Mouse (Mus musculus) midbrain, embryonic 16.5 days (tissue): ENCODE measurements around the gene Eed. TPM values are rescaled to one million over a fixed set of nuclear protein-coding genes. Genes with fewer than 3 reads are reported as not detected.
A peak's percentile ranks its signal among the peaks of the same experiment; 100 is the strongest.
"Not testable (repeated sequence)": the region's sequence is repeated elsewhere in the genome, so short reads cannot be mapped to it uniquely, and the experiment has no call there.

Source experiments
- ATAC-seq: fragments of 200-750 bp; cut with Nextera tagmentation; 2 replicates; pipeline ENCODE4 v1.8.0; 2017; ENCODE audit warnings: moderate TSS enrichment
- H3K27ac ChIP-seq: fragments of 300-500 bp; sonication (generic); 2 replicates; pipeline ENCODE4 v1.5.1; 2014; ENCODE audit warnings: mild to moderate bottlenecking, low read length, mixed read lengths
- H3K27me3 ChIP-seq: fragments of 300-500 bp; sonication (generic); 2 replicates; pipeline ENCODE4 v1.6.1; 2014; ENCODE audit warnings: low read depth, low read length, mixed read lengths; ENCODE audit not compliant: control insufficient read depth, insufficient read depth
- H3K36me3 ChIP-seq: fragments of 300-500 bp; sonication (generic); 2 replicates; pipeline ENCODE4 v1.6.1; 2014; ENCODE audit warnings: mild to moderate bottlenecking, low read length, moderate library complexity, mixed read lengths; ENCODE audit not compliant: control insufficient read depth, insufficient read depth
- H3K4me1 ChIP-seq: fragments of 300-500 bp; sonication (generic); 2 replicates; pipeline ENCODE4 v1.6.1; 2014; ENCODE audit warnings: mild to moderate bottlenecking, low read length, mixed read lengths; ENCODE audit not compliant: control insufficient read depth, insufficient read depth
- H3K4me2 ChIP-seq: fragments of 300-500 bp; sonication (generic); 2 replicates; pipeline ENCODE4 v1.6.1; 2014; ENCODE audit warnings: mild to moderate bottlenecking, low read length, mixed read lengths
- H3K4me3 ChIP-seq: fragments of 300-500 bp; sonication (generic); 2 replicates; pipeline ENCODE4 v1.5.1; 2014; ENCODE audit warnings: low read depth, mild to moderate bottlenecking, low read length, moderate library complexity, mixed read lengths
- H3K9ac ChIP-seq: fragments of 300-500 bp; sonication (generic); 2 replicates; pipeline ENCODE4 v1.6.1; 2014; ENCODE audit warnings: low read depth, low read length, mixed read lengths
- H3K9me3 ChIP-seq: fragments of 300-500 bp; sonication (generic); replicated peaks from 2 replicates; pipeline ENCODE4 v1.6.1; 2014; ENCODE audit warnings: mild to moderate bottlenecking, low read length, mixed read lengths; ENCODE audit not compliant: control insufficient read depth, poor library complexity, severe bottlenecking
- WGBS: fragments of 180-500 bp; shearing (Covaris S2); extraction: QIAGEN DNeasy Blood & Tissue Kit; methylation state at CpG from one replicate; pipeline ENCODE4 v1.1.7; 2014; 5-methylcytosine and 5-hydroxymethylcytosine counted together
- polyA plus RNA-seq: library from polyadenylated mRNA; unstranded; fragments of >200 nt; fragmentation: Nextera tagmentation; extraction: Ambion mirVana; gene quantifications from 2 replicates; pipeline ENCODE4 v1.2.1, GENCODE M21; 2015

Eed gene
- polyA plus RNA-seq, 1 experiment from 2014 or later = 25.7 TPM

GRCm38 (mm10) chr7:89997526-89997925 is 16.7 kb upstream of the Eed start:
- H3K9ac ChIP-seq, H3K27me3 ChIP-seq, H3K4me1 ChIP-seq, H3K27ac ChIP-seq, H3K9me3 ChIP-seq, H3K36me3 ChIP-seq, H3K4me3 ChIP-seq, H3K4me2 ChIP-seq: not testable (repeated sequence)
- WGBS = 22% methylated on average over 5 of the region's 5 CpGs
- peak; percentile 21; the same call in 1 of the 2 replicates for ATAC-seq

GRCm38 (mm10) chr7:89993091-89993490 is 12.3 kb upstream of the Eed start:
- H3K4me2 ChIP-seq = no peak overlapping the region
- H3K9me3 ChIP-seq = no peaks in the 10 kb centered on the region
- 96% methylated on average over 1 of the region's 1 CpGs for WGBS
- no peak overlapping the region for H3K27ac ChIP-seq
- no peaks in the 10 kb centered on the region; the same call in 1 of the 2 replicates for H3K4me1 ChIP-seq
- no peak for ATAC-seq
- H3K9ac ChIP-seq = no peak overlapping the region
- no peaks in the 10 kb centered on the region for H3K36me3 ChIP-seq
- H3K4me3 ChIP-seq = no peak overlapping the region
- no peaks in the 10 kb centered on the region for H3K27me3 ChIP-seq

- Histone ChIP-seq H3K9ac (no peak overlapping the region), H3K9me3 (no peaks in the 10 kb centered on the region), H3K27me3 (no peaks in the 10 kb centered on the region), H3K4me1 (peaks cover 10% of the 10 kb centered on the region; the same call in 1 of the 2 replicates), H3K36me3 (no peaks in the 10 kb centered on the region), H3K27ac (no peak overlapping the region), H3K4me2 (no peak overlapping the region), H3K4me3 (no peak overlapping the region)
- no peak for ATAC-seq
Measured at GRCm38 (mm10) chr7:89984421-89984820, 3.6 kb upstream of the Eed start.

- WGBS = 92% methylated on average over 2 of the region's 2 CpGs
- ATAC-seq = no peak
- no peak overlapping the region for H3K4me3 ChIP-seq
Measured at GRCm38 (mm10) chr7:89983441-89983840, 2.7 kb upstream of the Eed start.

GRCm38 (mm10) chr7:89981557-89981956 is 774 bp upstream of the Eed start:
- H3K27ac ChIP-seq = peak overlapping the region; percentile 99
- peak overlapping the region; percentile 89 for H3K9ac ChIP-seq
- 17% methylated on average over 10 of the region's 10 CpGs for WGBS
- H3K4me3 ChIP-seq = peak overlapping the region; percentile 92
- peak; percentile 63 for ATAC-seq
- H3K27me3 ChIP-seq = no peaks in the 10 kb centered on the region
- H3K36me3 ChIP-seq = no peaks in the 10 kb centered on the region
- no peaks in the 10 kb centered on the region for H3K9me3 ChIP-seq
- H3K4me1 ChIP-seq = peaks cover 21% of the 10 kb centered on the region
- H3K4me2 ChIP-seq = peak overlapping the region; percentile 88

More at GRCm38 (mm10) chr7:89983441-89983840, 2.7 kb upstream of the Eed start:
- Histone ChIP-seq H3K9me3 (no peaks in the 10 kb centered on the region), H3K4me1 (peaks cover 18% of the 10 kb centered on the region), H3K9ac (no peak overlapping the region), H3K4me2 (no peak overlapping the region), H3K27ac (no peak overlapping the region), H3K36me3 (no peaks in the 10 kb centered on the region), H3K27me3 (no peaks in the 10 kb centered on the region)

GRCm38 (mm10) chr7:89980133-89980484 is 674 bp downstream of the Eed start:
- H3K27ac ChIP-seq = peak overlapping the region; percentile 99
- ATAC-seq = no peak
- H3K4me1 ChIP-seq = peaks cover 21% of the 10 kb centered on the region
- peaks cover 8% of the 10 kb centered on the region; the same call in 1 of the 2 replicates for H3K36me3 ChIP-seq
- H3K9ac ChIP-seq = peak overlapping the region; percentile 89
- WGBS = under 1% methylated on average over 31 of the region's 31 CpGs
- no peaks in the 10 kb centered on the region for H3K9me3 ChIP-seq
- peak overlapping the region; percentile 88 for H3K4me2 ChIP-seq
- no peaks in the 10 kb centered on the region for H3K27me3 ChIP-seq
- peak overlapping the region; percentile 92 for H3K4me3 ChIP-seq

- no peaks in the 10 kb centered on the region for H3K9me3 ChIP-seq
- peak overlapping the region; percentile 89 for H3K9ac ChIP-seq
- H3K27ac ChIP-seq = peak overlapping the region; percentile 99
- no peaks in the 10 kb centered on the region for H3K27me3 ChIP-seq
- H3K4me2 ChIP-seq = peak overlapping the region; percentile 88
- H3K36me3 ChIP-seq = peaks cover 8% of the 10 kb centered on the region; the same call in 1 of the 2 replicates
- peaks cover 21% of the 10 kb centered on the region for H3K4me1 ChIP-seq
- H3K4me3 ChIP-seq = peak overlapping the region; percentile 92
- ATAC-seq = 0 out of 2 replicates have a peak, but pooled peaks have one; percentile 1
- WGBS = 3% methylated on average over 23 of the region's 23 CpGs
Measured at GRCm38 (mm10) chr7:89979432-89980130, 1.2 kb downstream of the Eed start.

GRCm38 (mm10) chr7:89976796-89977195 is 4.0 kb downstream of the Eed start:
- peaks cover 18% of the 10 kb centered on the region for H3K4me1 ChIP-seq
- H3K9ac ChIP-seq = no peak overlapping the region
- ATAC-seq = no peak
- no peaks in the 10 kb centered on the region for H3K9me3 ChIP-seq
- H3K36me3 ChIP-seq = peaks cover 10% of the 10 kb centered on the region; the same call in 1 of the 2 replicates
- no peak overlapping the region for H3K4me3 ChIP-seq
- H3K27ac ChIP-seq = no peak overlapping the region
- WGBS = 96% methylated on average over 7 of the region's 7 CpGs
- no peaks in the 10 kb centered on the region for H3K27me3 ChIP-seq
- H3K4me2 ChIP-seq = no peak overlapping the region

- no peak overlapping the region for H3K4me3 ChIP-seq
- peaks cover 10% of the 10 kb centered on the region; the same call in 1 of the 2 replicates for H3K36me3 ChIP-seq
Measured at GRCm38 (mm10) chr7:89975571-89975970, 5.2 kb downstream of the Eed start.

More at GRCm38 (mm10) chr7:89975571-89975970, 5.2 kb downstream of the Eed start:
- Histone ChIP-seq H3K27ac (no peak overlapping the region), H3K9me3 (no peaks in the 10 kb centered on the region), H3K9ac (no peak overlapping the region), H3K27me3 (no peaks in the 10 kb centered on the region), H3K4me2 (no peak overlapping the region), H3K4me1 (peaks cover 14% of the 10 kb centered on the region)
- 88% methylated on average over 1 of the region's 1 CpGs for WGBS
- no peak for ATAC-seq
